Mouse (Mus musculus) left cerebral cortex, postnatal 36 days (tissue): ENCODE measurements around the gene Atp13a4. TPM values are rescaled to one million over a fixed set of nuclear protein-coding genes. Genes with fewer than 3 reads are reported as not detected.
A peak's percentile ranks its signal among the peaks of the same experiment; 100 is the strongest.

Experiments used
- DNase-seq, 2 experiments: peaks; one replicate each; pipeline ENCODE4 v3.0.0; 2021 to 2022; ENCODE audit warnings: low spot score in 2 of 2, mixed read lengths in 1 of 2
- intact Hi-C: fragments of 180-260 bp; cut with DNase I; formaldehyde crosslinking; loops from one replicate; pipeline ENCODE4 v1.15.1; 2025
- total RNA-seq, 2 experiments: library from RNA; stranded (reverse); gene quantifications; 2 replicates each; pipeline ENCODE4 v1.2.3; 2021

The Atp13a4 gene
- total RNA-seq, result 10 to 100 TPM; 10.3 to 12.7 TPM

GRCm38 (mm10) chr16:29544829-29545228 is at the start of gene Atp13a4:
TSS of gene Atp13a4 (minus strand) at chr16:29544864.
- intact Hi-C loops, result no loop called here
- DNase-seq, result no peak

GRCm38 (mm10) chr16:29592171-29592570 is 47.5 kb upstream of the Atp13a4 start:
- no peak for DNase-seq
- intact Hi-C loops, result no loop called here

GRCm38 (mm10) chr16:29579787-29580176 is 35.1 kb upstream of the Atp13a4 start:
- DNase-seq, result peak; percentile 17 to 22
- intact Hi-C loops, result loop anchor here (5.0 to 10.0 kb wide), 2 partner anchors 742 to 985 kb away; no protein-coding TSS in a partner anchor

DNA sequence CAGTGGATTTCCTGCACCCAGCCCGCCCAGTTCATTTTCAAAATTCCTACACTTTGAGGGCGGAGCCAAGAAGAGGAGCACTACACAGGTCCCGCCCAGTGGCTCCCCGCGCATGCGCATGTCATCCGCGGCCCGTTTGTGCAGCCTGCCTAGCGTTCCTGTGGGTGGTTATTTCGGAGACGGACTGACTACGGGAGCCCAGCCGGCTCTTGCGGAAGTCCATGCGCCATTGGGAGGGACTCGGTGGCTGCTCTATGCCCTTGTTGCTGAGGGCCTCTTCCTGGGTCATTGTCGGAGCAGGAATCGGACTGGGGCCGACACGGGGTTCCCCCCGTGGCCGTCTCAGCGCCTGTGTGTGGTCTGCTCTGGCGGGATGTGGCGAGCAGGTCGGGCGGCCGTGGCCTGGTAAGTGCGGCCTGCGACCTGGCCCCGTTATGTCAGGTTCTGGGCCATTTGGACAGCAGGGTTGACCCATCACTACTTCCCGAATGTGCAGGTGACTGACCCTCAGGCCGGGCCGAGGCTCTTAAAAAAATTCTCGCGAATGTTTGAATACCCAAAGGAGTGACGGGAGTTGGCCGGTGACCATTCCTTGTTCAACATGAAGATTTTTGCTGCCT is 34.6 kb upstream of the Atp13a4 start, which contains the start of gene Opa1:
Gene Opa1 (plus strand): TSS at position 168 of the 620 bp plus-strand sequence.
- intact Hi-C loops, result loop anchor here (5.0 to 10.0 kb wide), 2 partner anchors 742 to 984 kb away; no protein-coding TSS in a partner anchor

GRCm38 (mm10) chr16:29575620-29576019 is 31.0 kb upstream of the Atp13a4 start:
- DNase-seq, result no peak
- intact Hi-C loops, result loop anchor here (5.0 to 10.0 kb wide), 2 partner anchors 738 to 981 kb away; no protein-coding TSS in a partner anchor

More for the DNA sequence above, 34.6 kb upstream of the Atp13a4 start, which contains the start of gene Opa1:
- DNase-seq, result peak; percentile 98 to 99

GRCm38 (mm10) chr16:29574013-29574412 is 29.3 kb upstream of the Atp13a4 start:
- intact Hi-C loops, result loop anchor here (10.0 kb wide), 1 partner anchor 979 kb away; no protein-coding TSS in a partner anchor
- no peak for DNase-seq

DNA sequence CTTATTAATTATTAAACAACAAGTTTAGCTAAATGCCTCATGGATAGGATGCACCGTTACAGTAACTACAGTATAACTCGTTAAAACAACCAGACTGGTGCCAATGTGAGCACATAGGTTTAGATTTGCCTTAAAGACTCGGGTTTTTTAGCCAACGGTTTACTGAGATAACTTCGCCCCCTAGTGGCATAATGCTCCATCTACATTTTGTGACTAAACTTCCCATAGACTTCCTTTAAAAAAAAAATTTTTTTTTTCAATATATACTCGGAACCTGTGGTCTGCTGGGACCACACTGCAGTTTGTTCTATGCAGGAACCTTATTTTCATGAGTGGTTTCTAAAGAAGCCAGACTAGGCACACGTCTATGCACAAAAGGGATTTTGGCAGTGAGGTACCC is 16.2 kb upstream of the Atp13a4 start:
- intact Hi-C loops, result loop anchor here (2.0 to 5.0 kb wide), 2 partner anchors 104 to 722 kb away; no protein-coding TSS in a partner anchor
- DNase-seq, result peak; percentile 13 to 43

GRCm38 (mm10) chr16:29560454-29560853 is 15.8 kb upstream of the Atp13a4 start:
- DNase-seq, result peak in 1 of 2 experiments; percentile 18
- intact Hi-C loops, result loop anchor here (2.0 to 5.0 kb wide), 2 partner anchors 103 to 722 kb away; no protein-coding TSS in a partner anchor

- intact Hi-C loops, result loop anchor here (2.0 to 5.0 kb wide), 2 partner anchors 102 to 721 kb away; no protein-coding TSS in a partner anchor
- no peak for DNase-seq
Measured at GRCm38 (mm10) chr16:29559667-29560066, 15.0 kb upstream of the Atp13a4 start.

DNA sequence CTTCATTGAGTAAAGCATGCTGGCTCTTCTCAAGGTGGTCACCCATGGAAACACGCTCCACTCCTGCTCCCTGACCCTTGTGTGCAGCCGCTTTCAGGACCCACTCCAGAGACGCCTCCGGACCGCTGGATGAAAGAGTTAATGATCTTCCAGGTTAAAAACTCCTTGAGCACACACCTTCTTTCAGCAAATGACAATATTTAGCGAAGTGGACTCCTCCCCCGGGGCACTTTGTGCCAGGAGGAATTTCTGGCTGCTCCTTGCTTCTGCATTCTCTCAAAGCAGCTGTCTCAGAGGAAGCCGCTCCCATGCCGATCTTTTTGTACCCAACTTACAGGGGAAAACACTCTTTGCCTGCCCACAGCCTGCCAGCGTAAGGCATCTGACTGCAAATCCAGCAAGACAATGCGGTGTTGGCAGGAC is 3.4 kb downstream of the Atp13a4 start:
- DNase-seq, result peak; percentile 24 to 39
- intact Hi-C loops, result loop anchor here (2.0 kb wide), 1 partner anchor 78 kb away; no protein-coding TSS in a partner anchor

- intact Hi-C loops, result loop anchor here (2.0 kb wide), 1 partner anchor 77 kb away; no protein-coding TSS in a partner anchor
Measured at GRCm38 (mm10) chr16:29539906-29540305, 4.8 kb downstream of the Atp13a4 start.

GRCm38 (mm10) chr16:29536411-29537204 is 8.1 kb downstream of the Atp13a4 start:
- intact Hi-C loops, result no loop called here
- DNase-seq, result peak in 1 of 2 experiments; percentile 22

More at GRCm38 (mm10) chr16:29539906-29540305, 4.8 kb downstream of the Atp13a4 start:
- no peak for DNase-seq

GRCm38 (mm10) chr16:29535866-29536265 is 8.8 kb downstream of the Atp13a4 start:
- intact Hi-C loops, result no loop called here
- no peak for DNase-seq

GRCm38 (mm10) chr16:29533641-29534040 is 11.0 kb downstream of the Atp13a4 start:
- intact Hi-C loops, result no loop called here
- DNase-seq, result no peak

DNA sequence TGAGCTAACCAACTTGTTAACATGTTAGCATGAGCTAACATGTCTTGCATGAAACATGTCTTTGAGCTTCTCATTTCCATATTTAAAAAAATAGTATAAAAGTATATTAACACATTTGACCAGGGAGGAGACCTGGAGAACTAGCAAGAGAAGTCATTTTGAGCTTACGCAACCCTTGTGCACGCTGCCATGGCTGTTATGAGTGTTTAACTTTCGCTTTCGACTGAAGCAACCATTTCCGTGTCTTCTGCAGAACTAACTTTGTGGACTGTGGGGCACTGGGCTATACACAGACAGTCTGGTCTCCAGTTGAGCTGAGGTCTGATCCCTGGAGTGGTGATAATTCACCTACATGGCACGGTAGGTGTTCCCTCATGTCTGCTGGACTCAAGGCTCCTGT is 17.6 kb downstream of the Atp13a4 start:
- intact Hi-C loops, result no loop called here

DNA sequence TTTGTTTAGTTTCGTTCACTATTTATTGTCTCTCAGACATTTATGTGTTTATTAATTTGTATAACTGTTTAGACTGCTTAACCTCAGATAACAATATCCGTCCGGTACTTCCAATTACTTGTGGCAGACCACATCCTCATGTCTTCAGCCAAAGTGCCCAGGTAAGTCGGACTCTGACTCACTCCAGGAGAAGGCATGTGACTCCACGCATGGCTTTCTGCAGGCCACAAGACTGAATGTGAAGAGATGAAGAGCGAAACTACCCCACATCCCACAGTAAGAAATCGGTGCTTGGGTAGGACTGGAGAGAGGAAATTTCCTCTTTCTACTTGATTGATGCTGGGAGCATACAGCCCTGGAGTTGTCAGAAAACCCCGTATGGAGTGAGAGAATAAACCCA is 18.1 kb downstream of the Atp13a4 start:
- intact Hi-C loops, result no loop called here
- DNase-seq, result no peak

More for the DNA sequence above, 17.6 kb downstream of the Atp13a4 start:
- no peak for DNase-seq

- intact Hi-C loops, result no loop called here
- peak; percentile 10 to 24 for DNase-seq
Measured at GRCm38 (mm10) chr16:29512495-29512894, 32.2 kb downstream of the Atp13a4 start.

DNA sequence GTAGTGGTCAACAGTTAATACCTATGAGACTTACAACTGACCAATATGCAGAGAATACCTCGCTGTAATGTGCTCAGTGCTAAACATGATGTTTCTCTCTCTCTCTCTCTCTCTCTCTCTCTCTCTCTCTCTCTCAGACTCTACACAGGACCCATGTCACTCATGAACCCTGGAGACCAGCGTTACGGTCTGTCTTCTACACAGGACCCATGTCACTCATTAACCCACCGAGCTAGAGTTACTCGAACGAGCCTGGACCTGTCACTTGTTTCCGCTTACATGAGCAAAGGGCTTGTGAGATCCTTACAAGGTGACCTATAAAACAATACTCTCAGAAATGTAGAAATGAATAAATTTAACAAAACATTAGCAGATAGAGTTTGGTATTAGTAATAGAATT is 33.9 kb downstream of the Atp13a4 start:
- intact Hi-C loops, result no loop called here
- DNase-seq, result no peak

DNA sequence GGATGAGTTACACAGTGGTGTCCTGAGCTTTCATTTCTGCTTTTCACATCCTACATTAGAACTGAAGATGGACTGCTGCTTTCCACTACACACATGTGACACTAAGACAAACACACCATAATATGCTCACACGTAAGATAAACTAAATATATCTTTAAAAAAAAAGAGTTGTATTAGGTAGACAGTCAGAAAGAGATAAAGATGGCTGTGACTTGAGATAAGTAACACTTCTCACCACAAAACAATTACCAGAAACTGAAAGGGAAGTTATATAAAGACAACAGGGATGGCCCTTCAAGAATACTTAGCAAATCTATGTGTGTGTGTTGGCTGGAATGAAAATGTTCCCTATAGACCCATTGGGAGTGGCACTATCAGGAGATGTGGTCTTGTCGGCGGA is 34.8 kb downstream of the Atp13a4 start:
- intact Hi-C loops, result no loop called here
- DNase-seq, result no peak

- no peak for DNase-seq
- intact Hi-C loops, result no loop called here
Measured at GRCm38 (mm10) chr16:29504671-29505070, 40.0 kb downstream of the Atp13a4 start.
